ENCODE assay signal across 26 mouse cellular contexts in genomic region chr8:39846854-39847253, GRCm38 (mm10).
"Had no signal": no experiment of that assay in that cellular context is flagged by ENCODE, and none has a peak within 500 bp of the region (broad histone marks: within the 10 kb centered on the region; RNA-seq: fewer than 3 reads in every experiment).

No protein-coding gene starts in this region.

- H3K9ac ChIP-seq: heart, embryonic 12.5 days; hindbrain, embryonic 12.5 days; hindbrain, embryonic 14.5 days; intestine, embryonic 15.5 days; limb, embryonic 13.5 days; liver, embryonic 13.5 days had no signal

- H3K27me3 ChIP-seq: heart, embryonic 12.5 days; hindbrain, embryonic 12.5 days; intestine, embryonic 15.5 days; limb, embryonic 13.5 days; liver, embryonic 13.5 days had no signal

- H3K4me3 ChIP-seq: gastrocnemius, adult 2 months; heart, embryonic 10.5 days; heart, embryonic 12.5 days; hindbrain, embryonic 10.5 days; hindbrain, embryonic 12.5 days; intestine, embryonic 15.5 days; layer of hippocampus, adult 2 months; left cerebral cortex, adult 2 months; limb, embryonic 13.5 days; liver, embryonic 13.5 days had no signal

- ATAC-seq: hindbrain, embryonic 16.5 days; inflammation-experienced regulatory T-cells, adult 6 months; intestine, embryonic 15.5 days; intestine, postnatal 0 days had no signal

- H3K36me3 ChIP-seq: heart, embryonic 10.5 days; heart, embryonic 12.5 days; hindbrain, embryonic 10.5 days; hindbrain, embryonic 12.5 days; intestine, embryonic 15.5 days; limb, embryonic 13.5 days; liver, embryonic 13.5 days had no signal

- H3K4me2 ChIP-seq: heart, embryonic 12.5 days; hindbrain, embryonic 12.5 days; hindbrain, embryonic 14.5 days; intestine, embryonic 15.5 days; limb, embryonic 13.5 days; liver, embryonic 11.5 days; liver, embryonic 13.5 days had no signal

- H3K27ac ChIP-seq: gastrocnemius, adult 2 months; heart, embryonic 10.5 days; hindbrain, embryonic 10.5 days; hindbrain, embryonic 12.5 days; hindbrain, embryonic 14.5 days; intestine, embryonic 15.5 days; layer of hippocampus, adult 2 months; left cerebral cortex, adult 2 months; limb, embryonic 13.5 days; liver, embryonic 13.5 days had no signal

- DNase-seq: gastrocnemius, adult 2 months; gastrocnemius, postnatal 10 days; gastrocnemius, postnatal 25 days; heart, adult 18-20 months; heart, postnatal 10 days; heart, postnatal 4 days; kidney, adult 18-20 months; kidney, adult 8-10 months; kidney, postnatal 10 days; kidney, postnatal 25 days; kidney, postnatal 4 days; liver; liver, embryonic 13.5 days had no signal

- H3K9me3 ChIP-seq: heart, embryonic 10.5 days; heart, embryonic 12.5 days; hindbrain, embryonic 10.5 days; hindbrain, embryonic 12.5 days; intestine, embryonic 15.5 days; limb, embryonic 13.5 days; liver, embryonic 13.5 days had no signal

- H3K4me1 ChIP-seq: heart, embryonic 10.5 days; heart, embryonic 12.5 days; hindbrain, embryonic 10.5 days; hindbrain, embryonic 12.5 days; intestine, embryonic 15.5 days; limb, embryonic 13.5 days; liver, embryonic 13.5 days had no signal
